Mouse (Mus musculus) limb, embryonic 11.5 days (tissue): ENCODE results near the gene Cnot2. TPM values are rescaled to one million over a fixed set of nuclear protein-coding genes. Genes with fewer than 3 reads are reported as not detected.

ENCODE experiments used
- ATAC-seq: fragments of 200-750 bp; cut with Nextera tagmentation; 2 replicates; pipeline ENCODE4 v1.8.0; 2017; ENCODE audit warnings: low read depth; ENCODE audit not compliant: insufficient number of reproducible peaks, low FRiP score, low TSS enrichment
- DNase-seq: peaks from one replicate; pipeline ENCODE4 v3.0.0-alpha.2; 2015; ENCODE audit warnings: low spot score
- H3K27ac ChIP-seq: fragments of 300-500 bp; sonication (generic); replicated peaks from 2 replicates; pipeline ENCODE4 v1.5.1; 2014; ENCODE audit warnings: low read depth, mild to moderate bottlenecking, low read length
- H3K27me3 ChIP-seq: fragments of 300-500 bp; sonication (generic); 2 replicates; pipeline ENCODE4 v1.6.1; 2014; ENCODE audit warnings: mild to moderate bottlenecking, low read length, mixed read lengths; ENCODE audit not compliant: control insufficient read depth, insufficient read depth
- H3K36me3 ChIP-seq: fragments of 300-500 bp; sonication (generic); 2 replicates; pipeline ENCODE4 v1.6.1; 2014; ENCODE audit warnings: mild to moderate bottlenecking, low read length, moderate library complexity, mixed read lengths; ENCODE audit not compliant: control insufficient read depth, insufficient read depth
- H3K4me1 ChIP-seq: fragments of 300-500 bp; sonication (generic); 2 replicates; pipeline ENCODE4 v1.6.1; 2014; ENCODE audit warnings: low read length, mixed read lengths; ENCODE audit not compliant: control insufficient read depth, insufficient read depth
- H3K4me2 ChIP-seq: fragments of 300-500 bp; sonication (generic); 2 replicates; pipeline ENCODE4 v1.6.1; 2014; ENCODE audit warnings: low read depth, mild to moderate bottlenecking, moderate library complexity; ENCODE audit not compliant: severe bottlenecking
- H3K4me3 ChIP-seq: fragments of 300-500 bp; sonication (generic); 2 replicates; pipeline ENCODE4 v1.5.1; 2014; ENCODE audit warnings: low read depth, low read length
- H3K9ac ChIP-seq: fragments of 300-500 bp; sonication (generic); 2 replicates; pipeline ENCODE4 v1.6.1; 2014; ENCODE audit warnings: mild to moderate bottlenecking, low read length
- H3K9me3 ChIP-seq: fragments of 300-500 bp; sonication (generic); 2 replicates; pipeline ENCODE4 v1.6.1; 2016; ENCODE audit warnings: low read length; ENCODE audit not compliant: control insufficient read depth
- WGBS: fragments of 180-500 bp; shearing (Covaris S2); extraction: QIAGEN DNeasy Blood & Tissue Kit; methylation state at CpG from one replicate; pipeline ENCODE4 v1.1.7; 2014; 5-methylcytosine and 5-hydroxymethylcytosine counted together
- polyA plus RNA-seq: library from polyadenylated mRNA; unstranded; fragments of >200 nt; fragmentation: Nextera tagmentation; extraction: Ambion mirVana; gene quantifications from 2 replicates; pipeline ENCODE4 v1.2.1, GENCODE M21; 2014

The Cnot2 gene
- polyA plus RNA-seq, 1 experiment from 2014 or later: 162 TPM

GRCm38 (mm10) chr10:116547958-116548357 is 33.4 kb downstream of the Cnot2 start:
- ATAC-seq: no peak
- no peaks in the 10 kb centered on the region for H3K36me3 ChIP-seq
- H3K9me3 ChIP-seq: no peaks in the 10 kb centered on the region
- no peak for DNase-seq
- no peaks in the 10 kb centered on the region for H3K4me1 ChIP-seq
- no peak overlapping the region for H3K4me3 ChIP-seq
- H3K27ac ChIP-seq: no peak overlapping the region
- 41% methylated on average over 4 of the region's 4 CpGs for WGBS
- H3K9ac ChIP-seq: no peak overlapping the region
- H3K4me2 ChIP-seq: no peak overlapping the region
- no peaks in the 10 kb centered on the region for H3K27me3 ChIP-seq

- WGBS: 87% methylated on average over 3 of the region's 3 CpGs
- Histone ChIP-seq H3K27me3 (no peaks in the 10 kb centered on the region), H3K36me3 (no peaks in the 10 kb centered on the region), H3K27ac (no peak overlapping the region), H3K9me3 (no peaks in the 10 kb centered on the region), H3K9ac (no peak overlapping the region), H3K4me3 (no peak overlapping the region), H3K4me2 (no peak overlapping the region), H3K4me1 (no peaks in the 10 kb centered on the region)
- DNase-seq (no peak), ATAC-seq (no peak)
Observed at GRCm38 (mm10) chr10:116546177-116546576, 35.1 kb downstream of the Cnot2 start.

GRCm38 (mm10) chr10:116543061-116543460 is 38.2 kb downstream of the Cnot2 start:
- Histone ChIP-seq H3K4me2 (no peak overlapping the region), H3K4me1 (no peaks in the 10 kb centered on the region), H3K36me3 (no peaks in the 10 kb centered on the region), H3K4me3 (no peak overlapping the region), H3K9ac (no peak overlapping the region), H3K27me3 (no peaks in the 10 kb centered on the region), H3K27ac (no peak overlapping the region), H3K9me3 (no peaks in the 10 kb centered on the region)
- DNase-seq: no peak
- ATAC-seq: no peak
- WGBS: 92% methylated on average over 1 of the region's 1 CpGs

- Histone ChIP-seq H3K9ac (no peak overlapping the region), H3K4me1 (no peaks in the 10 kb centered on the region), H3K9me3 (no peaks in the 10 kb centered on the region), H3K4me2 (no peak overlapping the region), H3K27ac (no peak overlapping the region), H3K36me3 (no peaks in the 10 kb centered on the region), H3K4me3 (no peak overlapping the region), H3K27me3 (no peaks in the 10 kb centered on the region)
- DNase-seq (no peak), ATAC-seq (no peak)
- WGBS: 84% methylated on average over 5 of the region's 5 CpGs
Observed at GRCm38 (mm10) chr10:116540750-116541149, 40.6 kb downstream of the Cnot2 start.

- no peaks in the 10 kb centered on the region for H3K27me3 ChIP-seq
- DNase-seq: no peak
- H3K27ac ChIP-seq: no peak overlapping the region
- no peak for ATAC-seq
- H3K4me2 ChIP-seq: no peak overlapping the region
- no peaks in the 10 kb centered on the region for H3K9me3 ChIP-seq
- H3K4me1 ChIP-seq: no peaks in the 10 kb centered on the region
- H3K9ac ChIP-seq: no peak overlapping the region
- H3K4me3 ChIP-seq: no peak overlapping the region
- 95% methylated on average over 3 of the region's 3 CpGs for WGBS
- H3K36me3 ChIP-seq: no peaks in the 10 kb centered on the region
Observed at GRCm38 (mm10) chr10:116537495-116537894, 43.8 kb downstream of the Cnot2 start.

- ATAC-seq (no peak), DNase-seq (no peak)
- H3K27me3 ChIP-seq: no peaks in the 10 kb centered on the region
- H3K36me3 ChIP-seq: no peaks in the 10 kb centered on the region
- H3K4me3 ChIP-seq: no peak overlapping the region
- no peaks in the 10 kb centered on the region for H3K9me3 ChIP-seq
- 56% methylated on average over 3 of the region's 3 CpGs for WGBS
- H3K4me1 ChIP-seq: no peaks in the 10 kb centered on the region
- H3K9ac ChIP-seq: no peak overlapping the region
- H3K27ac ChIP-seq: no peak overlapping the region
- no peak overlapping the region for H3K4me2 ChIP-seq
Observed at GRCm38 (mm10) chr10:116534278-116534677, 47.0 kb downstream of the Cnot2 start.

GRCm38 (mm10) chr10:116532561-116532960 is 48.8 kb downstream of the Cnot2 start:
- H3K9ac ChIP-seq: no peak overlapping the region
- H3K27ac ChIP-seq: no peak overlapping the region
- no peaks in the 10 kb centered on the region for H3K9me3 ChIP-seq
- DNase-seq (no peak), ATAC-seq (no peak)
- no peaks in the 10 kb centered on the region for H3K36me3 ChIP-seq
- H3K4me2 ChIP-seq: no peak overlapping the region
- H3K27me3 ChIP-seq: no peaks in the 10 kb centered on the region
- H3K4me1 ChIP-seq: no peaks in the 10 kb centered on the region
- no peak overlapping the region for H3K4me3 ChIP-seq
- WGBS: 89% methylated on average over 3 of the region's 3 CpGs

- Histone ChIP-seq H3K36me3 (no peaks in the 10 kb centered on the region), H3K9ac (no peak overlapping the region), H3K27ac (no peak overlapping the region), H3K9me3 (no peaks in the 10 kb centered on the region), H3K4me1 (no peaks in the 10 kb centered on the region), H3K27me3 (no peaks in the 10 kb centered on the region), H3K4me2 (no peak overlapping the region), H3K4me3 (no peak overlapping the region)
- 95% methylated on average over 3 of the region's 3 CpGs for WGBS
- DNase-seq (no peak), ATAC-seq (no peak)
Observed at GRCm38 (mm10) chr10:116531063-116531462, 50.2 kb downstream of the Cnot2 start.

- Histone ChIP-seq H3K27ac (no peak overlapping the region), H3K27me3 (no peaks in the 10 kb centered on the region), H3K9me3 (no peaks in the 10 kb centered on the region), H3K9ac (no peak overlapping the region), H3K4me2 (no peak overlapping the region), H3K4me3 (no peak overlapping the region), H3K36me3 (no peaks in the 10 kb centered on the region), H3K4me1 (no peaks in the 10 kb centered on the region)
- WGBS: 85% methylated on average over 1 of the region's 1 CpGs
- DNase-seq: no peak
- ATAC-seq: no peak
Observed at GRCm38 (mm10) chr10:116519588-116519987, 61.7 kb downstream of the Cnot2 start.
